In the genomic region with DNA sequence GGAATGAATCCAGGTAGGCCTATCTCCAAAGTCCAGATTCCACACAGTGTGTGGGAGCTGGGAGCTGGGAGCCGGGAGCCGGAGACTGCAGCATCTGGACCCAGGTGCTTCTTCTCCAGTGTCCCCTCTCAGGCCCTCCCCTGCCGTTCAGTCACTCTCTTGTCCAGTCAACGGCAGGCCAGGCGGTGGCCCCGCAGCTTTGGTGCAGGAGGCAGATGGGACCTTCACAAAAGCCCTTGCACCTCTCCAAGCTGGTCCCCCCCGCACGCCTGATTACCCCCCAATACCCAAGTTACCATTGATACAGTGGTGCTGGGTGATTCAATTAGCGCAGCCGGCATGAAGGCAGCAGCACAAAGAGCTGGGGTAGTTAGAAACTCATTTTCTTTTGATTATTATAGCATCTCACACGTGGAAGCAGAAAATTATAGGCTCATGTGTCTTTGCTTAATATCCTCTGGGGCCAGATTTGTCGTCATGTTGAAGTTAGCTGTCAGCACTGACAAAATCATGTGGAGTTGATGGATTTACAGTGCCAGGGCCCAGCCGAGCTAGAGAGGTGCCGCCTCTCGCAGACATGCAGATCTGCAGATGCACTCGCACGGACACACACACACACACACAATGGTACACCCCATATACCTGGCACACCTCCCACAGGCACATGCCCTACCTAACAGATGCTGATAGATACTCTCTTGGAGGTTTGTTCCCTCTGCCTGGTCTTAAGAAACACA, we compare ENCODE assay signal across 13 mouse cellular contexts. TPM values are rescaled to one million over a fixed set of nuclear protein-coding genes. Genes with fewer than 3 reads are reported as not detected.
DNase-seq lines count a peak whose midpoint lies in the region; ATAC-seq and TF ChIP-seq lines count a peak whose summit lies in the region.
"Had no signal": no experiment of that assay in that cellular context is flagged by ENCODE, and none has a peak within 500 bp of the region (broad histone marks: within the 10 kb centered on the region; RNA-seq: fewer than 3 reads in every experiment).

No protein-coding gene starts in this region.

- ATAC-seq in forebrain, embryonic 15.5 days (replicated peaks): peak; percentile 61
- peak; percentile 34; the same call in 1 of the 2 replicates for ATAC-seq in hindbrain, embryonic 14.5 days (ENCODE audit: low FRiP score)
- ATAC-seq in midbrain, embryonic 15.5 days (replicated peaks): 0 out of 2 replicates have a peak, but pooled peaks have one; percentile 39
- ATAC-seq: liver, postnatal 0 days had no signal

- peaks cover 17% of the 10 kb centered on the region for H3K4me1 ChIP-seq in forebrain, embryonic 15.5 days
- peaks cover 28% of the 10 kb centered on the region for H3K4me1 ChIP-seq in hindbrain, embryonic 14.5 days (replicated peaks; ENCODE audit: control insufficient read depth, insufficient read depth, low read length)
- peaks cover 28% of the 10 kb centered on the region for H3K4me1 ChIP-seq in midbrain, embryonic 15.5 days
- H3K4me1 ChIP-seq in thymus, adult 2 months (replicated peaks; ENCODE audit: control insufficient read depth, insufficient read depth, low read length): no peaks in the 10 kb centered on the region
- no peaks in the 10 kb centered on the region for H3K4me1 ChIP-seq in kidney, adult 2 months (ENCODE audit: control insufficient read depth, insufficient read depth, low read length)
- H3K4me1 ChIP-seq: heart, embryonic 15.5 days had no signal

- H3K9ac ChIP-seq in forebrain, embryonic 15.5 days (replicated peaks): no peak overlapping the region
- H3K9ac ChIP-seq in hindbrain, embryonic 14.5 days: 0 out of 2 replicates have a peak overlapping the region, but pooled peaks have one; percentile 24
- no peak overlapping the region for H3K9ac ChIP-seq in midbrain, embryonic 15.5 days
- H3K9ac ChIP-seq: heart, embryonic 15.5 days; liver, postnatal 0 days had no signal

- peak; percentile 59 for DNase-seq in hindbrain, embryonic 14.5 days (ENCODE audit: low spot score)
- peak; percentile 64 for DNase-seq in retina, embryonic 14.5 days (ENCODE audit: low spot score)
- DNase-seq in kidney, adult 8-10 months: no peak
- DNase-seq in thymus, adult 2 months: no peak
- no peak for DNase-seq in kidney, adult 2 months
- DNase-seq: adrenal gland, postnatal 10 days; cerebellum, adult 9-10 months; liver, postnatal 0 days; thymus, postnatal 25 days had no signal

- H3K27me3 ChIP-seq in forebrain, embryonic 15.5 days: peaks cover 10% of the 10 kb centered on the region
- H3K27me3 ChIP-seq in hindbrain, embryonic 14.5 days (ENCODE audit: control insufficient read depth, insufficient read depth, low read length): 0 out of 2 replicates have a peak, but pooled peaks cover 3% of the 10 kb centered on the region
- no peaks in the 10 kb centered on the region; the same call in 1 of the 2 replicates for H3K27me3 ChIP-seq in midbrain, embryonic 15.5 days (replicated peaks)
- H3K27me3 ChIP-seq in thymus, adult 2 months (ENCODE audit: control insufficient read depth, insufficient read depth, low read length): no peaks in the 10 kb centered on the region
- H3K27me3 ChIP-seq in kidney, adult 2 months (replicated peaks; ENCODE audit: control insufficient read depth, insufficient read depth, low read length): no peaks in the 10 kb centered on the region

- no peak overlapping the region for H3K4me2 ChIP-seq in forebrain, embryonic 15.5 days (replicated peaks)
- H3K4me2 ChIP-seq in hindbrain, embryonic 14.5 days (replicated peaks): no peak overlapping the region
- H3K4me2 ChIP-seq in midbrain, embryonic 15.5 days: no peak overlapping the region
- H3K4me2 ChIP-seq: heart, embryonic 15.5 days had no signal

- TF ChIP-seq POLR2A in thymus, adult 2 months (IDR thresholded peaks at IDR 0.05; ENCODE audit: control insufficient read depth, extremely low read depth, insufficient read depth, low read length, poor library complexity): no peak
- TF ChIP-seq POLR2A in kidney, adult 2 months (IDR thresholded peaks at IDR 0.05; ENCODE audit: low read depth, low read length): no peak

- H3K27ac ChIP-seq in forebrain, embryonic 15.5 days (replicated peaks): no peak overlapping the region
- peak overlapping the region; percentile 72 for H3K27ac ChIP-seq in hindbrain, embryonic 14.5 days
- peak overlapping the region; percentile 49 for H3K27ac ChIP-seq in midbrain, embryonic 15.5 days
- no peak overlapping the region for H3K27ac ChIP-seq in thymus, adult 2 months (ENCODE audit: control insufficient read depth, insufficient read depth, low read length)
- no peak overlapping the region for H3K27ac ChIP-seq in kidney, adult 2 months (ENCODE audit: insufficient read depth, low read depth, low read length)
- H3K27ac ChIP-seq: heart, embryonic 15.5 days; layer of hippocampus, adult 2 months had no signal

- 12% methylated on average over 17 of the region's 17 CpGs for WGBS in forebrain, embryonic 15.5 days
- 25% methylated on average over 17 of the region's 17 CpGs for WGBS in hindbrain, embryonic 14.5 days
- WGBS in midbrain, embryonic 15.5 days: 23% methylated on average over 17 of the region's 17 CpGs
- 89% methylated on average over 17 of the region's 17 CpGs for WGBS in thymus, adult 2 months
- 82% methylated on average over 17 of the region's 17 CpGs for WGBS in kidney, adult 2 months

- TF ChIP-seq CTCF in thymus, adult 2 months (IDR thresholded peaks at IDR 0.05; ENCODE audit: borderline replicate concordance, control insufficient read depth, extremely low read depth, insufficient read depth, low read length, poor library complexity): no peak
- TF ChIP-seq CTCF in kidney, adult 2 months (conservative IDR thresholded peaks at IDR 0.05; ENCODE audit: insufficient read depth, insufficient read length, low read depth, low read length): no peak

- H3K4me3 ChIP-seq in forebrain, embryonic 15.5 days: no peak overlapping the region
- no peak overlapping the region for H3K4me3 ChIP-seq in hindbrain, embryonic 14.5 days (replicated peaks; ENCODE audit: low read length)
- no peak overlapping the region for H3K4me3 ChIP-seq in midbrain, embryonic 15.5 days
- H3K4me3 ChIP-seq in thymus, adult 2 months (ENCODE audit: control insufficient read depth, insufficient read depth, low read length): no peak overlapping the region
- no peak overlapping the region for H3K4me3 ChIP-seq in kidney, adult 2 months (ENCODE audit: insufficient read depth, low read depth, low read length)
- H3K4me3 ChIP-seq: heart, embryonic 15.5 days; layer of hippocampus, adult 2 months had no signal

- no peaks in the 10 kb centered on the region for H3K9me3 ChIP-seq in forebrain, embryonic 15.5 days
- no peaks in the 10 kb centered on the region for H3K9me3 ChIP-seq in hindbrain, embryonic 14.5 days (ENCODE audit: control insufficient read depth, low read length)
- H3K9me3 ChIP-seq in midbrain, embryonic 15.5 days: no peaks in the 10 kb centered on the region
- H3K9me3 ChIP-seq: heart, embryonic 15.5 days had no signal

- no peaks in the 10 kb centered on the region for H3K36me3 ChIP-seq in forebrain, embryonic 15.5 days
- no peaks in the 10 kb centered on the region for H3K36me3 ChIP-seq in hindbrain, embryonic 14.5 days (replicated peaks; ENCODE audit: control insufficient read depth, insufficient read depth)
- no peaks in the 10 kb centered on the region for H3K36me3 ChIP-seq in midbrain, embryonic 15.5 days (replicated peaks)
- H3K36me3 ChIP-seq in thymus, adult 2 months (ENCODE audit: control insufficient read depth, insufficient read depth, low read length): no peaks in the 10 kb centered on the region
- H3K36me3 ChIP-seq in kidney, adult 2 months (ENCODE audit: control insufficient read depth, insufficient read depth, low read length): no peaks in the 10 kb centered on the region
- H3K36me3 ChIP-seq: heart, embryonic 15.5 days had no signal

RNA-seq across cellular contexts. Expression of a gene that starts 53.6 kb away (rescaled TPM):
- 3.4 and 4.8 TPM in 2 replicates for polyA plus RNA-seq in forebrain, embryonic 15.5 days (2015; fragmentation: Nextera tagmentation; extraction: Ambion mirVana)
- polyA plus RNA-seq in hindbrain, embryonic 14.5 days (2014; fragmentation: Nextera tagmentation; extraction: Ambion mirVana): 43.2 and 46.4 TPM in 2 replicates
- 36.8 and 43.3 TPM in 2 replicates for polyA plus RNA-seq in midbrain, embryonic 15.5 days (2015; fragmentation: Nextera tagmentation; extraction: Ambion mirVana)
- polyA plus RNA-seq in thymus, adult 2 months (2012; rRNA removed): 0.04 and 0.13 TPM in 2 replicates
- polyA plus RNA-seq in kidney, adult 2 months (2012; rRNA removed): 12.8 and 16.7 TPM in 2 replicates
- polyA plus RNA-seq: heart, embryonic 15.5 days had no signal

Comparison
In these comparisons a context has a peak if more than half of its experiments do, and no peak if none do; other contexts are left out.
1. H3K27ac ChIP-seq: peak in hindbrain, embryonic 14.5 days (single experiment) and midbrain, embryonic 15.5 days (single experiment); none in forebrain, embryonic 15.5 days (single experiment), thymus, adult 2 months (single experiment) and kidney, adult 2 months (single experiment).
2. DNase-seq: peak in hindbrain, embryonic 14.5 days (single experiment) and retina, embryonic 14.5 days (single experiment); none in kidney, adult 8-10 months (0 of 2), thymus, adult 2 months (single experiment) and kidney, adult 2 months (single experiment).
3. Peak in every context shown above with its lines, with median percentiles within 50 percentile points of each other: ATAC-seq.